Mouse (Mus musculus) bone marrow, adult 2 months (tissue): ENCODE measurements at regions not wholly inside any gene's neighbourhood (a gene's known extent, or its start where the extent isn't known, plus 50 kb on each side); places are given as distances from the start of the nearest gene placed in this dataset.

ENCODE experiments used
- H3K27ac ChIP-seq: fragments of 200-500 bp; 2 replicates; pipeline ENCODE4 v1.5.1; 2012; ENCODE audit warnings: low read depth, mild to moderate bottlenecking, control low read depth, inconsistent platforms, low read length; ENCODE audit not compliant: control insufficient read depth, poor library complexity, insufficient read depth
- H3K4me1 ChIP-seq: fragments of 200-500 bp; 2 replicates; pipeline ENCODE4 v1.6.1; 2011; ENCODE audit warnings: low read length; ENCODE audit not compliant: control insufficient read depth, insufficient read depth
- H3K4me3 ChIP-seq: fragments of 200-500 bp; replicated peaks from 2 replicates; pipeline ENCODE3; 2011; ENCODE audit warnings: mild to moderate bottlenecking, low read depth, low read length, control low read depth; ENCODE audit not compliant: control insufficient read depth
- CTCF ChIP-seq: fragments of 200-500 bp; IDR thresholded peaks from 2 replicates; pipeline ENCODE4 v1.5.1; 2011; ENCODE audit warnings: low read length, control low read depth; ENCODE audit not compliant: control insufficient read depth, insufficient read depth
- POLR2A ChIP-seq: fragments of 200-500 bp; IDR thresholded peaks from 2 replicates; pipeline ENCODE4 v1.6.1; 2011; ENCODE audit warnings: low read depth, mild to moderate bottlenecking, control low read depth, low read length, borderline replicate concordance; ENCODE audit not compliant: control insufficient read depth
- WGBS: fragments of 180-500 bp; shearing (Covaris S2); methylation state at CpG from one replicate; pipeline ENCODE4 v1.1.7; 2018; 5-methylcytosine and 5-hydroxymethylcytosine counted together

DNA sequence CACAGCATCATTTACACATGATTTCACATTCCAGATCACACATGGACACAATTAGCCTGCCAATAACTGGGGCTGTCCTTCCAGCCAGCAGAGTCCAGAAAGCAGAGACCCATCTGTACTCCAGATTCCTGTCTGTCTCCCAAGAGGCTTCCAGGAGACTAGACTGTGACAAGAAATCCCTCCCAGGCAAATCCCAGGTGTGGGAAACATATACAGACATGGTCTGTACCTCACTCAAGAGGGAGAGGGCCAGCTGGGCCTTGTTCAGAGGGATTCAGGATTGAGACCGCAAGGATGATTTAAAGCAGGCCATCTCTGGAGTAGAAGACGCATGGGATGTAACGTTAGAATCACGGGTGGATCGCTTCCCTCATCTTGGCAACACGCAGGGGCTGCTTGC is 182.7 kb upstream of the Prr30 start:
- no peak for TF ChIP-seq POLR2A
- TF ChIP-seq CTCF: no peak
- Histone ChIP-seq H3K4me3 (no peak overlapping the region), H3K27ac (no peak overlapping the region), H3K4me1 (no peaks in the 10 kb centered on the region)
- 83% methylated on average over 6 of the region's 6 CpGs for WGBS

DNA sequence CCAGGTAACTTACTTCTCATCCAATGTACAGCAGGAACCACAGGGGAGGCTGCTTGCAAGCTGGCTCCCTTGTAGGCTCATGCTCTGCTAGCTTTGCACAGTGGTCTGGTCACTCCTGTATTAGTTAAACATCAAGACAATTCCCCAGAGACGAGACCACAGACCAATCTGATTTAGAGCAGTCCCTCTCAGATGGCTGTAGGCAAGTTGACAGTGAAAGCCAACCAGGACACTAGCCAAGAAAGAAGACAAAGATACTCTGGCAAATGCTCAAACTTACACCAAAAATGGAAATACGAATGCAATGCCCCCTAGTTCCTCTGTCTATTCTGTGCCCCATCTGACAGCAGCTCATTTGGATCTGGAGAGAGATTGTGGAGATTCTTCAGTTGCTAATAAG is 181.8 kb upstream of the Prr30 start:
- H3K4me1 ChIP-seq: no peaks in the 10 kb centered on the region
- no peak for TF ChIP-seq CTCF
- no peak for TF ChIP-seq POLR2A
- 51% methylated on average over 2 of the region's 2 CpGs for WGBS

DNA sequence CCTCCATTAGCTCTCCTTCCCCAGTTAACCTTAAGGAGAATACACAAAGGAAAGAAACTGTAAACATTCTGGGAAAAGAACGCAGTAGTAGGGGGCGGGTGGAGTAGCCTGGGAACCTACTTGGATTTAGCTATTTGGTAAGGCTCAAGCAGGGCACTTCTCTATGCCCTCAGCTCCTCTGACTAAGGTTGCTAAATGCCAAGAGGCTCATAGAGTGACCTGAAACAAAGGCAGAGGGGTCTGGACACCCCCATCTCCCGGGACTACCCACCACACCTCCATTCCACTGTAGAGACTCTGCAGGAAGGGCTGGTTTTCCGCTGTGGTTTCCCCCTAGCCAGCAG is 179.5 kb upstream of the Prr30 start:
- Histone ChIP-seq H3K4me1 (no peaks in the 10 kb centered on the region), H3K4me3 (no peak overlapping the region), H3K27ac (no peak overlapping the region)
- TF ChIP-seq POLR2A: no peak
- no peak for TF ChIP-seq CTCF
- WGBS: 31% methylated on average over 4 of the region's 4 CpGs

More for the DNA sequence above, 181.8 kb upstream of the Prr30 start:
- no peak overlapping the region for H3K27ac ChIP-seq
- H3K4me3 ChIP-seq: no peak overlapping the region

DNA sequence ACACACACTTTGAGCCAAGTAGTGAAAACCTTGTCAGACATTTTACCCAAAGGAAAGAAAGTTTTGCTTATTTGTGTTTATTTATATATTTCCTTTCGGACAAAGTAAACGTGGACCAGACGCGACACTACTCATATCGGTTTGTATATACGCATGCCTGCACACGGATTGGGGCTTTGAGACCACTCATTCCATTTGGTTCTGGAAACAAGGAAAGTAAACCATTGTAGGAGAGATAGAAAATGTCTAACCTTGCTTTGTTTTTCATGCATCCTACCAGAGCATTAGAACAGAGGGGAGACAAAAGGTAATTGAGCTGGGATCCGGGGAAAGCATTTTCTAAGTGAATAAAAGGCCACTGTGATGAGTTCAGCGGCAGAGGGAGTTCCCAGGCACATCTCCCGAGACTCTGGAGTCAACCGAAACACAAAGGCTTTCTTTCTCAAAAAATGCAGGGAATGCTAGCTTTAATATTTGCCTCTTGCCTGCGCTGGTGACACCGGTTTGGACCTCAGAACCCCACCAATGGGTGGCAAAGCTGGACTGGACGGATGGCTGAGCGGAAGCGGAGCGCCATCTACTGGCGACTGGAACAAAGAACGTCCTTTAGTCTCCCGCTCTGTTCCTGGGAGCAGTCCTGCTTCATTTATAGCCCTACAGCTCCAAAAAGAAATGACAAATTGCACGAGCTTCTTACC is 179.0 kb upstream of the Prr30 start:
- Histone ChIP-seq H3K4me1 (no peaks in the 10 kb centered on the region), H3K27ac (no peak overlapping the region), H3K4me3 (no peak overlapping the region)
- 33% methylated on average over 21 of the region's 21 CpGs for WGBS
- TF ChIP-seq CTCF: peak; percentile 66
- TF ChIP-seq POLR2A: no peak

DNA sequence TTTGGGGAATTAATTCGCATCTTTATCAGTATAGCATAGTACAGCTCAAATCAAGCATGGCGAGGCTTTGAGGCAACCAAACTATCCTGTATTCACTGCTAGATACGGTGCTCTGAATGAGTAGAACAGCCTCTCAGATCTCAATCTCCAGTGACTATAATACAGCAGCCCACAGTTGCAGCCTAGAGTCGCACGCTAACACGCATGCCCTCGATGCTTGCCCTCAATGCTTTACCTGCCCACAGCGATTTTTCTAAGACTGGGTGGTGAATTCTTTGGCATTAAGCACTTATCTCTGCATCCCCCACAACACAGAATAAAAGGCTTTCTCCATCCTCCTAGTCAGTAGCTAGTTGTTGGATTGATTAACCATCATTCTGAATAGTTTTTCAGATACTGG is 178.4 kb upstream of the Prr30 start:
- TF ChIP-seq POLR2A: no peak
- no peak for TF ChIP-seq CTCF
- WGBS: 88% methylated on average over 8 of the region's 8 CpGs

DNA sequence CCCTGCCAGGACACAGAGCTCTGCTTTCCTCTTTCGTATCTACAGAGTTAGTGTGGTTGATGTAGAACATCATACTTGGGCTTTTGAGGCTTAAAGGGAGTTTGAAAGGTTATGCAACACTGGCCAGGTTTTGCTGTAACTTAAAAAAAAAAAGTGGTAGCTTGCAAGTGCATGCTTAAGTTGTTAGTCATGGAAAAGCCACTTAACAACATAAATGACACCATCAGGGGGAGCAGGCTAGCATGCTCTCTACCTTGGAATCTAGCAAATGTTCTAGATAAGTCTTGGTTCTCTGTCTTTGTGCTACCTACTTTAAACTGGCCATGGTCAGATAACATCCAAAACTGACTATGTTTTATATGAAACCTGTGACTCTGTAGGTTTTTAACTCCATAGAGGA is 176.6 kb upstream of the Prr30 start:
- TF ChIP-seq CTCF: no peak
- no peak for TF ChIP-seq POLR2A
- Histone ChIP-seq H3K4me1 (no peaks in the 10 kb centered on the region), H3K27ac (no peak overlapping the region), H3K4me3 (no peak overlapping the region)
- 59% methylated on average over 1 of the region's 1 CpGs for WGBS

More for the DNA sequence above, 178.4 kb upstream of the Prr30 start:
- H3K4me1 ChIP-seq: no peaks in the 10 kb centered on the region
- no peak overlapping the region for H3K27ac ChIP-seq
- no peak overlapping the region for H3K4me3 ChIP-seq

DNA sequence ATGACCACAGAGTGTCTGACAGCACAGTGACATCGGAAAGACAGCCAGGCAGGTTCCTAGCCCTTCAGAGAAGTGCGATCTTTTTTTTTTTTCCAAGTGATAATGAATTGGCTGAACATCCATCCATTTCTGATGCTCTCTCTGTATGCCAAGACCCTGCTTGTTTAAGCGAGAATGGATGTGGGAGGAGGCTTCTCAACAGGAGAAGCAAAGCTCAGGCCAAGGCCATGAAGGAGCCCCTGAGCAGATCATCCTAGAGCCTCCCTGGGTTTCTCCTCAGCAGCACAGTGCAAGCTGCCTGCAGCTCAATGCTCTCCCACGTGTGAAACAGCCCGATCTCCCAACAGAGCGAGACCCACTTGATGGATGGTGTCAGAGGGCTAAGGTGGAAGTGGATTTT is 175.7 kb upstream of the Prr30 start:
- no peak overlapping the region for H3K4me3 ChIP-seq

DNA sequence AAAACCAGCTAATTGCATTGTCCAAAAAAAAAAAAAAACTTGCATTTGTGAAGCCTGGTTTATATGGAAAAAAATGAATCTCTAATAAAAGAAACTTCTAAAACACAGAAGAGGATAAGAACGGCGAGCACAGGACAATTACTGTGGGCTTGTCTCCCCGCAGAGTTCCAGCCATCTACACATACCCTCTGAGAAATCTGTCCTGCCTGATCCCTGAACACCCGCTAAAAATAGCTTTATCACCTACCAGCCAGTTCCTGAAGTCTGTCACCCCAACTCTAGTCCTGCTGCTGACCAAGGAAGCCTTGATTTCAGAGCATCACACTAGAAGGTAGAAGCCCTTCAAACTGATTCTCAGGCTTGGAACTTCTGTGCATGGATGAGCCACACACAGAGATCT is 173.7 kb upstream of the Prr30 start:
- TF ChIP-seq CTCF: no peak
- TF ChIP-seq POLR2A: no peak
- 77% methylated on average over 4 of the region's 4 CpGs for WGBS
- Histone ChIP-seq H3K27ac (no peak overlapping the region), H3K4me3 (no peak overlapping the region), H3K4me1 (no peaks in the 10 kb centered on the region)

More for the DNA sequence above, 175.7 kb upstream of the Prr30 start:
- no peaks in the 10 kb centered on the region for H3K4me1 ChIP-seq
- no peak for TF ChIP-seq POLR2A
- no peak for TF ChIP-seq CTCF
- 68% methylated on average over 6 of the region's 6 CpGs for WGBS
- no peak overlapping the region for H3K27ac ChIP-seq

DNA sequence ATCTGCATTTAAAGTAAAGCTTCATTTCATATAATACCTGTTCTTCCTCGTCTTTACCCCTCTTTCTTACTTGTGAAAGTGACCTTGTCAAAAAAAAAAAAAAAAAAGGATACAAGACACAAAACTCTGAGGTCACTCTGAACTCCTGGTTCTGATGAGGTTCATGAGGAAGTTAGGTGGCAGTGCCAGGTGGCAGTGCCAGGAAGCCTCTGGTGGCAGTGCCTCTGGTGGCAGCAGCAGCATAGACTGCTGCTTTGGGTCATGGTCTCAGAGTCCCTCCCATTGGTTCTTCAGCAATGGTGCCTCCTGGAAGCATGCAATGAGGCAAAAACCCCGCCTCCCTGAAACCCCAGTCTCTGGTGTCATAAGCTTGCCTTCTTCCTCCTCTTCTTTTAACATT is 159.7 kb upstream of the Prr30 start:
- TF ChIP-seq POLR2A (no peak), CTCF (no peak)
- no peaks in the 10 kb centered on the region for H3K4me1 ChIP-seq
- WGBS: 52% methylated on average over 2 of the region's 2 CpGs
- no peak overlapping the region for H3K4me3 ChIP-seq
- no peak overlapping the region for H3K27ac ChIP-seq
